Mouse (Mus musculus) stomach, embryonic 14.5 days (tissue): ENCODE results near the gene Meis3. TPM values are rescaled to one million over a fixed set of nuclear protein-coding genes. Genes with fewer than 3 reads are reported as not detected.

Experiments
- ATAC-seq: fragments of 200-750 bp; cut with Nextera tagmentation; 2 replicates; pipeline ENCODE4 v1.8.0; 2017; ENCODE audit warnings: low read depth, moderate TSS enrichment; ENCODE audit not compliant: insufficient number of reproducible peaks, insufficient read depth, low FRiP score
- H3K27ac ChIP-seq: fragments of 300-500 bp; sonication (generic); 2 replicates; pipeline ENCODE4 v1.5.1; 2014; ENCODE audit warnings: mild to moderate bottlenecking, low read length, moderate library complexity, mixed read lengths
- H3K27me3 ChIP-seq: fragments of 300-500 bp; sonication (generic); 2 replicates; pipeline ENCODE4 v1.6.1; 2014; ENCODE audit warnings: low read length, control low read depth, mixed read lengths; ENCODE audit not compliant: control insufficient read depth, insufficient read depth
- H3K36me3 ChIP-seq: fragments of 300-500 bp; sonication (generic); 2 replicates; pipeline ENCODE4 v1.6.1; 2014; ENCODE audit warnings: mild to moderate bottlenecking, control low read depth, low read length, moderate library complexity, mixed read lengths; ENCODE audit not compliant: control insufficient read depth, insufficient read depth
- H3K4me1 ChIP-seq: fragments of 300-500 bp; sonication (generic); 2 replicates; pipeline ENCODE4 v1.6.1; 2014; ENCODE audit warnings: low read length, control low read depth, mixed read lengths; ENCODE audit not compliant: control insufficient read depth, insufficient read depth
- H3K4me2 ChIP-seq: fragments of 300-500 bp; sonication (generic); replicated peaks from 2 replicates; pipeline ENCODE4 v1.6.1; 2014; ENCODE audit warnings: low read depth, low read length, control low read depth
- H3K4me3 ChIP-seq: fragments of 300-500 bp; sonication (generic); 2 replicates; pipeline ENCODE4 v1.5.1; 2014; ENCODE audit warnings: low read depth, low read length, control low read depth
- H3K9ac ChIP-seq: fragments of 300-500 bp; sonication (generic); replicated peaks from 2 replicates; pipeline ENCODE4 v1.6.1; 2014; ENCODE audit warnings: low read depth, mild to moderate bottlenecking, control low read depth, low read length, moderate library complexity, mixed read lengths
- H3K9me3 ChIP-seq: fragments of 300-500 bp; sonication (generic); 2 replicates; pipeline ENCODE4 v1.6.1; 2016; ENCODE audit warnings: low read depth, low read length, control low read depth; ENCODE audit not compliant: control insufficient read depth
- WGBS: fragments of 180-500 bp; shearing (Covaris S2); extraction: QIAGEN DNeasy Blood & Tissue Kit; methylation state at CpG from one replicate; pipeline ENCODE4 v1.1.7; 2014; 5-methylcytosine and 5-hydroxymethylcytosine counted together
- polyA plus RNA-seq: library from polyadenylated mRNA; unstranded; fragments of >200 nt; fragmentation: Nextera tagmentation; extraction: Ambion mirVana; gene quantifications from 2 replicates; pipeline ENCODE4 v1.2.1, GENCODE M21; 2014

Meis3 gene
- polyA plus RNA-seq, 1 experiment from 2014 or later: 44.4 TPM

- no peak overlapping the region for H3K9ac ChIP-seq
- H3K4me1 ChIP-seq: 0 out of 2 replicates have a peak, but pooled peaks cover 3% of the 10 kb centered on the region
- 20% methylated on average over 1 of the region's 1 CpGs for WGBS
- H3K27ac ChIP-seq: no peak overlapping the region
- ATAC-seq: no peak
- H3K27me3 ChIP-seq: no peaks in the 10 kb centered on the region
- H3K9me3 ChIP-seq: no peaks in the 10 kb centered on the region
- H3K36me3 ChIP-seq: no peaks in the 10 kb centered on the region
- H3K4me3 ChIP-seq: no peak overlapping the region
- H3K4me2 ChIP-seq: no peak overlapping the region
Measured at GRCm38 (mm10) chr7:16172586-16173140, 2.2 kb upstream of the Meis3 start.

GRCm38 (mm10) chr7:16173146-16173545 lies 1.7 kb upstream of the Meis3 start:
- no peak overlapping the region for H3K4me2 ChIP-seq
- 35% methylated on average over 5 of the region's 5 CpGs for WGBS
- no peak overlapping the region for H3K27ac ChIP-seq
- no peak overlapping the region for H3K9ac ChIP-seq
- no peak for ATAC-seq
- no peaks in the 10 kb centered on the region for H3K36me3 ChIP-seq
- H3K27me3 ChIP-seq: no peaks in the 10 kb centered on the region
- H3K9me3 ChIP-seq: no peaks in the 10 kb centered on the region
- 0 out of 2 replicates have a peak, but pooled peaks cover 3% of the 10 kb centered on the region for H3K4me1 ChIP-seq
- no peak overlapping the region for H3K4me3 ChIP-seq

- H3K9me3 ChIP-seq: no peaks in the 10 kb centered on the region
- H3K36me3 ChIP-seq: peaks cover 6% of the 10 kb centered on the region; the same call in 1 of the 2 replicates
- WGBS: 0% methylated on average over 7 of the region's 10 CpGs
- peak overlapping the region; percentile 68 for H3K9ac ChIP-seq
- 0 out of 2 replicates have a peak, but pooled peaks cover 3% of the 10 kb centered on the region for H3K4me1 ChIP-seq
- no peaks in the 10 kb centered on the region for H3K27me3 ChIP-seq
- no peak; the same call in 1 of the 2 replicates for ATAC-seq
- H3K4me2 ChIP-seq: peak overlapping the region; percentile 75
- peak overlapping the region; percentile 44; the same call in 1 of the 2 replicates for H3K27ac ChIP-seq
- H3K4me3 ChIP-seq: peak overlapping the region; percentile 63
Measured at GRCm38 (mm10) chr7:16175542-16175931, 647 bp downstream of the Meis3 start.

GRCm38 (mm10) chr7:16178114-16178513 lies 3.2 kb downstream of the Meis3 start:
- Histone ChIP-seq H3K9me3 (no peaks in the 10 kb centered on the region), H3K4me1 (no peaks in the 10 kb centered on the region), H3K9ac (no peak overlapping the region), H3K4me2 (no peak overlapping the region), H3K27me3 (no peaks in the 10 kb centered on the region), H3K27ac (no peak overlapping the region), H3K4me3 (no peak overlapping the region), H3K36me3 (peaks cover 6% of the 10 kb centered on the region; the same call in 1 of the 2 replicates)
- 79% methylated on average over 4 of the region's 4 CpGs for WGBS
- no peak for ATAC-seq

GRCm38 (mm10) chr7:16183663-16184062 lies 8.8 kb downstream of the Meis3 start:
- Histone ChIP-seq H3K9ac (no peak overlapping the region), H3K4me1 (no peaks in the 10 kb centered on the region), H3K4me3 (no peak overlapping the region), H3K4me2 (no peak overlapping the region), H3K27ac (no peak overlapping the region), H3K9me3 (no peaks in the 10 kb centered on the region), H3K27me3 (no peaks in the 10 kb centered on the region), H3K36me3 (peaks cover 6% of the 10 kb centered on the region; the same call in 1 of the 2 replicates)
- no peak for ATAC-seq
- 21% methylated on average over 8 of the region's 8 CpGs for WGBS

- no peak overlapping the region for H3K9ac ChIP-seq
- ATAC-seq: no peak
- no peaks in the 10 kb centered on the region for H3K27me3 ChIP-seq
- WGBS: 85% methylated on average over 8 of the region's 8 CpGs
- no peak overlapping the region for H3K4me3 ChIP-seq
- H3K9me3 ChIP-seq: no peaks in the 10 kb centered on the region
- no peak overlapping the region for H3K27ac ChIP-seq
- no peak overlapping the region for H3K4me2 ChIP-seq
- H3K36me3 ChIP-seq: no peaks in the 10 kb centered on the region; the same call in 1 of the 2 replicates
- H3K4me1 ChIP-seq: no peaks in the 10 kb centered on the region
Measured at GRCm38 (mm10) chr7:16187494-16187893, 12.6 kb downstream of the Meis3 start.

- WGBS: 18% methylated on average over 5 of the region's 5 CpGs
- ATAC-seq: 0 out of 2 replicates have a peak, but pooled peaks have one; percentile 29
- Histone ChIP-seq H3K4me1 (no peaks in the 10 kb centered on the region), H3K9ac (no peak overlapping the region), H3K36me3 (peaks cover 9% of the 10 kb centered on the region; the same call in 1 of the 2 replicates), H3K27me3 (no peaks in the 10 kb centered on the region), H3K4me2 (no peak overlapping the region), H3K4me3 (no peak overlapping the region), H3K9me3 (no peaks in the 10 kb centered on the region), H3K27ac (no peak overlapping the region)
Measured at GRCm38 (mm10) chr7:16192315-16192714, 17.4 kb downstream of the Meis3 start.

- Histone ChIP-seq H3K36me3 (peaks cover 21% of the 10 kb centered on the region; the same call in 1 of the 2 replicates), H3K27me3 (no peaks in the 10 kb centered on the region), H3K4me2 (no peak overlapping the region), H3K9me3 (no peaks in the 10 kb centered on the region), H3K9ac (no peak overlapping the region), H3K4me1 (no peaks in the 10 kb centered on the region), H3K27ac (no peak overlapping the region), H3K4me3 (no peak overlapping the region)
- no peak for ATAC-seq
- 39% methylated on average over 3 of the region's 3 CpGs for WGBS
Measured at GRCm38 (mm10) chr7:16193702-16194101, 18.8 kb downstream of the Meis3 start.

- H3K36me3 ChIP-seq: peaks cover 27% of the 10 kb centered on the region; the same call in 1 of the 2 replicates
- H3K4me1 ChIP-seq: no peaks in the 10 kb centered on the region
- no peak overlapping the region for H3K4me3 ChIP-seq
- no peaks in the 10 kb centered on the region for H3K27me3 ChIP-seq
- WGBS: 39% methylated on average over 6 of the region's 6 CpGs
- no peak overlapping the region for H3K27ac ChIP-seq
- no peak for ATAC-seq
- no peak overlapping the region for H3K9ac ChIP-seq
- no peaks in the 10 kb centered on the region for H3K9me3 ChIP-seq
- no peak overlapping the region for H3K4me2 ChIP-seq
Measured at GRCm38 (mm10) chr7:16196616-16197015, 21.7 kb downstream of the Meis3 start.
